Mouse (Mus musculus) megakaryocyte, embryonic 14.5 days (primary cell): ENCODE results near the gene Zfp933.

Experiments used
- FLI1 ChIP-seq: IDR thresholded peaks from 2 replicates; pipeline ENCODE4 v1.6.1; 2012; ENCODE audit warnings: low read length, inconsistent platforms, mixed read lengths
- GATA1 ChIP-seq: IDR thresholded peaks from 3 replicates; pipeline ENCODE4 v1.6.1; 2012; ENCODE audit warnings: mixed read lengths, low read length, inconsistent platforms, borderline replicate concordance

DNA sequence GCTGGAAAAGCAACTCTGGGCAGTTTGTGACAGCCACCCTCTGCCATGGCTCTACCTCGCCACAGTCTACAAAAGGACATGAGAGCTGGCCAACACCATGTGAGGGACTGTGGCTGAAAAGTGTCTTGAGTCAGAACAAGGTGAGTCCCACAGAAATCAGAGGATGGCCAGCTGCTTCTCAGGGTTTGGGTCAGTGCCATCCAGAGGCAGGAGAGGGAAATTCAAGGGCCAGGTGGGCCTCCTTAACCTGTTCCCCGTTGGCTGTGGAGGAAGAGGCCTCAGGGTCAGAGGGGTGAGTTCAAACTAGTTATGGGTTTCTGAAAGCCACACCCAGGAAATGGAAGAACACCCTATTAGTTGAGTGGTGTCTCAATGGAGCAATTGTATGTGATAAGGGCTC, 31.3 kb upstream of the Zfp933 start:
- TF ChIP-seq GATA1 (no peak), FLI1 (no peak)
